Mouse (Mus musculus) heart, adult 18-20 months (tissue): ENCODE results near the gene Shroom1. TPM values are rescaled to one million over a fixed set of nuclear protein-coding genes. Genes with fewer than 3 reads are reported as not detected.
"Not testable (repeated sequence)": the region's sequence is repeated elsewhere in the genome, so short reads cannot be mapped to it uniquely, and the experiment has no call there.

ENCODE experiments used
- DNase-seq, 2 experiments: peaks; one replicate each; pipeline ENCODE4 v3.0.0; 2021 to 2022; ENCODE audit warnings: mixed read lengths in 1 of 2
- long read RNA-seq, 2 experiments: library from polyadenylated mRNA; stranded (forward); transcript quantifications; one replicate each; pipeline ENCODE4 v2.0.0; 2021
- total RNA-seq, 2 experiments: library from RNA; stranded (reverse); gene quantifications; 2 replicates each; pipeline ENCODE4 v1.2.3; 2021

The Shroom1 gene
- total RNA-seq: under 1 TPM; 0.30 to 0.57 TPM
- long read RNA-seq, experiment 1, partial matches to known transcripts: 0 of 2 reads
- long read RNA-seq, experiment 1, other reads (novel, unspliced or antisense): 0 of 2 reads
- long read RNA-seq, experiment 2: 0 reads

DNA sequence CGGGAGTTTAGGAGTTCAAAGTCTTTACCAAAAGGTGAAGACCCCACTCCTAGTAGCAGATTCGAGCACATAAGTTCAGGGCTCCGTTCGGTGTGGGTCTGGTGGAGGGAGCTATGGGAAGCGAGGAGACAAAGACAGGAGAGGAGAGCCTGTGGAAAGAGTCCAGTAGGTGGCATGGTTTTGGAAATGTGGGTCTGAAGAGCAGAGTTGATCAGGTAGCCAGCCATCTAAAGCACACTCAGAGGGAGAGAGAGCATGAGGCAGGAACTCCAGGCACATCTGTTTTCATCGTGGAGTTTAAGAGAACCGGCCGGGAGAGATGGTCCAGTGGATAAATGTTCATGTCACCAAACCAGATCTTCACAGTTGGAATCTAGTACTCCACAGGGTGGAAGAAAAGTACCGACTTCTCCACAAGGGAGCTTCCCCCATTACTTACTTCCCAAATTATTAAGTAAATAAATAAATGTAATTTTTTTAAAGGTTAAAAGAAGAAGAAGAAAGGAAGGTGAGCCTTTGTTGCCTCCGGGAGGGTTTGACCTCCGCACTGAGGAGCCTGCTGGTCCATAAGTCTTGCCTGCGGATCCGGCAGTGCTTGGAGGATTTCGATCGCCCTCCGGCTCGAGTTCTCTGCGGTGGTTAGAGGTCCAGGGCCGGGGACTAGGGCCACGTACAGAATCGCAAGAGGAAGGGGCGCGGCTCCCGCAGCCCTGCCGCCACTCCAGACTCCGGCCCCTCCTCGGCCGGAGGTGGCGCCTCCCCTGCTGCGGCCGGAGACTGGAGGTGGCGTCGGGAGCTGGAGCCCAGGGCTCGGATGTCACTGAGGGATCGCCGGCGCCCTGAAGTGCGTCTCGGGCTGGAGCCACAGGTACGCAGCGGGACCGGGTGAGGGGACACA is at the start of gene Shroom1, which contains the start of gene Gm10447:
Gene Shroom1, plus strand, starts transcription at position 732 of the 898 bp plus-strand sequence.
Gene Gm10447, minus strand, starts transcription at position 637 of the 898 bp plus-strand sequence.
- peak; percentile 66 to 75 for DNase-seq

DNA sequence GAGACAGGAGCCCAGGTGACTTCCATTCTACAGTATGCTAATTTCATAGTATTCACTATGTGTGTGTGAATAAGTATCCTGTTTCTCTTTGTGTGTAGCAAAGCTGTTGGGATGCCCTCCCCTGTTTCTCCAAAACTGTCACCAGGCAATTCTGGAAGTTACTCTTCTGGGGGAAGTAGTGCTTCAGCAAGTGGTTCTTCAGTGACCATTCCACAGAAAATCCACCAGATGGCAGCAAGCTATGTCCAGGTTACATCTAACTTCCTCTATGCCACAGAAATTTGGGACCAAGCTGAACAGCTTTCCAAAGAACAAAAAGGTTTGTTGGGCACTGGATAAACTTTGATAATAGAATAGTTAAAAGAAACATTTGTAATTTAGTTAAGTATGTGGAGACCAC is 45.3 kb upstream of the Shroom1 start:
- peak in 1 of 2 experiments; percentile 18 for DNase-seq

DNA sequence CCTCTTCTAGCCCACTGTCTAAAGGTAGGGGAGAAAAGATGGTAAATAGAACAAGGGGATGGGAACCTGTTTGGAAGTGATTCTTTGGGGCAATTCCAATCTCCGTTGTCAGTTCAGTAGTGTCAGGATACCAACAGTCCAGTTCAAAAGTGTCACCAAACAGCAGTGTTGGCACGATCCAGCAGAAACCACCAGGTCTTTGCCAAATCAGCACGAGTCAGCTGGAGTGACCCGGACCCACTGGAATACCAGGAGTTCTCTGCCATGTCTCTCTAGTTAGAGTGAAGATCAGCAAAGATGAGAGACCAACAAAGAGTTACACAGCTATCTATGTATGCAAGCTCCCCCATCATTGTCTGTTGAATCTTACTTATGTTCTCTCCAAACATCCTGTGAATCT is 43.1 kb upstream of the Shroom1 start:
- DNase-seq: no peak

DNA sequence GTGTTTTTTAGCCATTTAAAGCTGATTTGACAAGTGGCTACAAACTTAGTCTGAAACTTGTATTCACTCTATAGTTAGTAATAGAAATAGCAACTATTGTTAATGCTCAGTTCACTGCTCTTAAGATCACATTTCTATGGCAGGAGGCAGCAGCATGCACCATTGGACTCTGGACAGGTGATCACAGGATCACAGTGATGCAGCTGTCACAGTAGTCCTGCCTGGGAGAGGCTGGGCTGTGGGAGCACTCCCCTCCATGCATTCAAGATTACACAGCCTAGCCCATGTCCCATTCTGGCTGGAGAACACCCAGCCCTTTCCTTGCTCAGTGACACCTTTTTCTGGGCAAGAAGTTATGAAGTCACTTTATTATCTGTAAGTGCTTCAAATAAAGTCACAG is 39.0 kb upstream of the Shroom1 start:
- no peak for DNase-seq

DNA sequence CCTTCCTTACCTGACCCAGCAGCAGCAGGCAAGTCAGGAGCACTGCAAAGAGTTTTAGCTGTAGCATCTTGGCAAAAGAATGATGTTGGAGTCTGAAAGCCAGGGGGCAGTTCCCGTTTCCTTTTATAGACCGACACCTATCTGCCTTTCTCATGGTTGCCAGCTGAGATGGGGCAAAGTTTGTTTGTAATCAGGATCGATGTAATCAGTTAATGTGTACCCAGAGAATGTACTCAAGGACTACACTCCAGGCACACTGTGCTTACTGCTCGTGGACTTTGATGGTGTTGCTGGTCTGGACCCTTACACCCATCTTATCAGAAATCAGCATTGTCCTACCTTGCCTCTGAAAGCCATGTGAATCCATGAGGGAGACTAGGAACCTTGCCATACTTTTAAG is 34.0 kb upstream of the Shroom1 start, which contains the start of gene Leap2:
Gene Leap2, minus strand, starts transcription at position 135 of the 400 bp plus-strand sequence.
- no peak for DNase-seq

DNA sequence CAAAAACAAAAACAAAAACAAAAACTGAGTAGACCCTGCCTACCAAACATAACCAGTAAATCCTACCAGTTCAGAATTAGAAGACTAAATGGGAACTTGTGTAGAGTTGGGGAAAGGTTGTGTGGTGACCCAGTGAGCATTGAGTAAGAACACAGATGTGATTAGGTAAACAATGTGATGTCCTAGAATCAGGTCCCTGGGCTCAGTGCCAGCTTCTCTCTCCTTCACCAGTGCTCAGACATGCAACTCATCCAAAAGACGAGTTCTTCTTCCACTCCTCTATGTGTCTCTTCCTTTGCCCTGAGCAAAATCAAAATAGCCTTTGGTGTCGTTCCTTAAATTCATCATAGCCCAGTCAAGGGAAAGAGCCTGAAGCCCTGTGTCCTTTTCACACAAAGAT is 32.2 kb upstream of the Shroom1 start:
- no peak for DNase-seq

DNA sequence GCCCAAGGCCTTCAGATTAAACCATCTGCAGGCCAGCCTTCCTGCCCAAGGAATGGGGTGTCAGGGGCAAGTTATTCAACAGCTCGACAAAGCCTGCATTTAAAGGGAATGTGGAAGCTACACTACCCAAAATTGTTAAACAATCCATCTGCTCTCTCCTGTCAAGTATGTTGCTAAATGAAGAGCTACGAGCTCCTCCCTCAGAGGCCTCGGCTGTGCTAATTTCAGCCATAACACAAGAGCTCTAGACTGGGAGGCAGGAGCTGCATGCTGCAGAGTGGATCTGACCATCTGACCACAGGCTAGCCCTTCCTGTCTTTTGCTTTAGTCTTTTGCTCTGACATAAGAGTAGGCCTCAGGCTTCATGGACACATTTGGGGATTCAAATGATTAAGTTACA is 31.8 kb upstream of the Shroom1 start:
- DNase-seq: no peak

DNA sequence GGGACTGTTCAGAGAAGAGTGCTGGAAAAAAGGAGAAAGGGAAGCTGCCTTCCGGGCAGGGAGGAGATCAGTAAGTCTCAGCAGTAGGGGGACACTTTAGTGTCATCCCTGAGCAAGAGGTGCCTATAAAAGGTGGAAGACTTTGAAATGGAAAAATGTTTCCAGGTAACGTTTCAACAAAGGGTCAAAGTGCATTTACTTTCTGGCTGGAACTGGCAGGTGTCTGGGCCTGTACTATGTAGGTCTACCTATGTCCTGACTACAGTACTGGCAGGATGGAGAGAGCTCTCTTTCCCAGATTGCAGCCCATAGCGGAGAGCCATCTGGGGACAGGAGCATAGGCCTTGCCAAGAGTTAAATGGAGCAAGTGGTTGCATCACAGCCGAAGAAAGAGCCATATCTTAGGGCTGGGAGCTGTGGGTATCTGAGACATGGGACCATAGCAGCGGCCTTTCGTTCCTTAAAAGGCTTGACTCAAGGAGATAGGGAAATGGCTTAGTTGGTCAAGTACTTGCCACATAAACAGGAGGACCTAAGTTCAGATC is 31.2 kb upstream of the Shroom1 start:
- peak in 1 of 2 experiments; percentile 22 for DNase-seq

DNA sequence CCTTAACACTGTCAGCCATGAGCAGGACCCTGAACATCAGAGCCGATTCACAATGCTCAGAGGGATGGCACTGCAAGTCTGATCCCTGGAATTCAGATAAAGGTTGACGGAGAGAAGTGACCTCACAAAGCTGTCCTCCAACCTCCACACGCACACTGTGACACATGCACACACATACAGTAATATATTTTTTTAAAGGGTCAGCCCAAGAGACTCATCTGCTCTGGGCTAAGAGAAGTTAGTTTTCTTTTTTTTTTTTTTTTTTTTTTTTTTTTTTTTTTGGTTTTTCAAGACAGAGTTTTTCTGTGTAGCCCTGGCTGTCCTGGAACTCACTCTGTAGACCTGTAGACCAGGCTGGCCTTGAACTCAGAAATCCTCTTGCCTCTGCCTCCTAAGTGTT is 30.1 kb upstream of the Shroom1 start:
- not testable (repeated sequence) for DNase-seq

DNA sequence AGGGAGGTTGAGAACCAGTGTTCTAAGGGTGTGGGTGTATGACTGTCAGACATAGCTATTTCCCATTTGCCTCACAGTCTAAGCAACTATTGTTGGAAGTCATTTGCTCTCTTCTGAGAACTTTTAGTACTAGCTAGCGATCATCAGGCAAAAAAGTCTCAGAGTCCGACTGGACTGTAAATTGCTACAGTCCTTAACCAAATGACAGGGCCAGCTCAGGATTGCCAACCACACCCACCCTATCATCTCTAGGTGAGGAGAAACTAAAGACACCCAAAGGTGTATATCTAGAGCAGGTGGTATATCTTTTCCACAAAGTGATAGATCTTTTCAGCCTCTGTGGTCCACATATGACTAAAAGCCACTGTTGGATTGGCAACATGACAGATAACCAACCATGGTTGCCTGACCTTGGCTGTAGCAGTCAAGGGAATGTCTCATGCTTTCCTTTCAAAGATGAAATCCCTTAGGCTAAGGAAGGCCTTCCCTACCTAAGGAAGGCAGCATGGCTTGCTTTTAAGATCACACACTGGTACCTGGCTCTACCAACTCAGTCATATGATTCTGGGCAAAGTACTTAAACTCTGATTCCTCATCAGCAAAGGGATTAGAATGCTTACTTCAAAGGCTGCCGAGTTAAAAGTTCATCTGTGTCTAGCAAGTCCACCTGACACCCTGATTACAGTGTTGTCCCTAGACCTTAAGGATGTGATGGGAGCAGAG is 28.9 kb upstream of the Shroom1 start:
- DNase-seq: no peak

DNA sequence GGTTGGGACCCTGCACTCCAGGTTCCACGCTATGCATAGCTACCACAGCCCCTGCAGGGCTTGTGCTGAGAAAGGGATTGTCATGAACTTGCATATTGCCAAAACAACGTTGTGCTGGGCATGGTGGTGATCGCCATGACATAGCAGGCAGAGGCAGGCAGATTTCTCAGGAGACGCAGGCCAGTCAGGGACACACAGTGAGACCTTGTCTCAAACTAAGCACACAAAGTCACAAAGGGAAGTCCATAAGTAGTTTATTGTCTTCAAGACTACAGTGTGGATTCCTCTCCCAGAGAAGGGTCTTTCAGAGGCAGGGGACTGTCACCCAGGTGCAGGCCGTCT is 28.3 kb upstream of the Shroom1 start:
- no peak for DNase-seq

DNA sequence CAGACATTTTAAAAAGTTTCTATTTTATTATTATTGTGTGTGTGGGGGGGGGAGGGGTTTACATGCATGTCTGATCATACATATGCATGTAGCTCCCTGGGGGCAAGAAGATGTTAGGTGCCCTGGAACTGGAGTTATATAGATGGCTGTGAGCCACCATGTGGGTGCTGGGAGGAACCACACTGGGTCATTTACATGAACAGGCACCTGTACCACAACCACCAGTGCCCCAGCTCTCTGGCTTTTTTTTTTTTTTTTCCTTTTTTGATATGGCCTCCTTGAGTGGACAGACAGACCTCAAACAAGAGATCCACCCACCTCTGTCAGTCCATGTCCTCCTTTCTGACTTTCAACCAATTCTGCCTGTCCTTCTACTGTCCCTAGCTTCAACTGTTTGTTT is 27.8 kb upstream of the Shroom1 start:
- DNase-seq: no peak

DNA sequence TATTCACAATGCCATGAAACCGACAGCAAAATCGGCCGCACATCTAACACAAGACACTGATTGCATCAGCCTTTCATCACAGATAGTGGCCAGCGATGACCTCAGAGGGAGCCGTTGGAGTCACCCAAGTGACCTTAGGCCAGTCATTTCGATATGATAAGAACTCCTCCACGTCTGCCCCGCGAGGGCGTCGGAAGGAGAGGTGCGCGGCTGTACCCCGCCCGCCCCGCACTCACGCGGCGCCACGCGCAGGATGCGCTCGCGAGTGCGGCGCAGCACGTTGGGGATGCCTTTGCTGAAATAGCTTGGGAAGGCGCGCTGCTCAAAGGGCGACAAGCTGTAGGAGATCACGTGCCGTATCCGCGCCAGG is 26.7 kb upstream of the Shroom1 start:
- no peak for DNase-seq

DNA sequence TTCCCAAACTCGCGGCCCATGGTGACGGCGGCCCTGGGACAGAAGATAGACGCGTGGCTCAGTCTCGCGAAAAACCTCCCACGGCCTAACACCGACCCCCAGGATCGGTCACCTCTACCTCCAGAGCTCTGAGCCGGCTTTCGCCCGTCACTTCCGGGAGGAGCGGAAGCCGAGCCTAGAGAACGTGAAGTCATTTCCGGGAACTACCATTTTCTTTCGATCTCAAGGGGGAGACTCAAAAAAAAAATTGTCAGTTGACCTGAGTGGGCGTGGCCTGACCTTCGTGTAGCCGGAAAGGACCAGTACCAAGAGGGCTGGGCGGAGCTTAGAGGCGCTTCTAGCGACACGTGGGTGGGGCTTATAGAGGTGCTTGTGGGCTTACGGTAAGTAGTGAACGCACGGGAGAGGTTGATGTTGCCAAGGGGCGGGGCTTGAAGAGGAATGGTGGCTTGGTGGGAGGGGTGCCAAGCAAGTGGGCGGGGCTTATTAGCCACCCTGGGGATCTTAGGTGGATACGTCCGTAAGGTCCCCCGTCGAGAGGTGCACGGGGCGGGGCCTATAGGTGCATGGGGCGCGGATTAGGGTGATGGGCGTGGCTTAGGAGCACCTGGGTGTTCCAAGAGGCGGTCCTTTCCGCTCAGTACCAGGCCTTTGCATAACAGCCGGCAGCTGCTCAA is 26.2 kb upstream of the Shroom1 start, which contains the start of the genes Uqcrq and Gdf9:
Gene Uqcrq, minus strand, starts transcription at position 162 of the 677 bp plus-strand sequence.
Gene Gdf9, plus strand, starts transcription at position 354 of the 677 bp plus-strand sequence.
- peak; percentile 98 to 99 for DNase-seq

DNA sequence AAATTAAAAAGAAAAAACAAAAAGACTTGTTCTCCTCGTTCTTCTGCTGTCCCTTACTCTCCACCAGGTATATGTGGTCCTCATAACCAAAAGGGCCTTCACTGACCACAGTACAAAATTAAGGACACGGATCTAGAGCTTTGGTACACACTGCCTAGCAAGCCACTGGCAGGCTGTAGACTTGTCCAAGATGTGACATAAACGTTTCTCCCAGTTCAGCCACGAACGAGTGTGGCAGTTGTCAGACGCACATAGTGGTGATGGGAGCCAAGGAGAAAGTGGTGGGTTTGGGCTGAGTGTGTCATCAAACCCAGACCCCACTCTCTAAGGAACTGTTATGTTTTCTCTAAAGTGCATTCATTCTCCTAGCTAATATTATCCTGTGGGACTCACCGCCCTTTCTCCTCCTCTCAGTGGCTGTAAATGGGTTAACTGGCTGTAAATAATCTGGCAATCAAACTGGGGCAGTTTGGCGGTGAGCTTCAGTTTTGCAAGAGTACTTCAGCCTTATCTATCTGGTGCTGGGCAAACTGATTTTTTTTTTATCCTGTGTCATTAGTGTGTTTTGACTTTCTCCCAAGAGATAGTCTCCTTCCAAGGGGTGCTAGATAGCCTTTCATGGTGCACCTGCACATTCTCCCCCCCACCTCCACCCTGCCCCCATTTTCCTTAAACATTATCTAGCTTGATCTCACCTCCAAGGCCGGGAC is 25.5 kb upstream of the Shroom1 start:
- peak in 1 of 2 experiments; percentile 36 for DNase-seq

DNA sequence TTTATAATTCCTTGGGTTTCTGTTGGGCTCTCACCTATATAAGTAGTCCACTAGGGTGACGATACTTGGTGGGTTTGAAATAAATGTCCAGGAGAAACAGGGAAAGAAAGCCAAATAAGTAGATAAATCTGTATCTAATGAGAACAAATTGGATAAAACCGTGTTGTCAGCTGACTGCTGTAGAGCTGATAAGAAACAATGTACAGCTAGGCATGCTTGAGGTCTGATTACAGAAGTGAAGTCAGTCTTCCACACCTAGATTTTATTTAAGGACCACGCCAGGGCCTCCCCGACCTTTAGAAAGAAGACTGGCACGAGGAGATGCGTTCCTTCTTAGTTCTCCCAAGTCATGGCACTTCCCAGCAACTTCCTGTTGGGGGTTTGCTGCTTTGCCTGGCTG is 23.9 kb upstream of the Shroom1 start:
- DNase-seq: no peak

DNA sequence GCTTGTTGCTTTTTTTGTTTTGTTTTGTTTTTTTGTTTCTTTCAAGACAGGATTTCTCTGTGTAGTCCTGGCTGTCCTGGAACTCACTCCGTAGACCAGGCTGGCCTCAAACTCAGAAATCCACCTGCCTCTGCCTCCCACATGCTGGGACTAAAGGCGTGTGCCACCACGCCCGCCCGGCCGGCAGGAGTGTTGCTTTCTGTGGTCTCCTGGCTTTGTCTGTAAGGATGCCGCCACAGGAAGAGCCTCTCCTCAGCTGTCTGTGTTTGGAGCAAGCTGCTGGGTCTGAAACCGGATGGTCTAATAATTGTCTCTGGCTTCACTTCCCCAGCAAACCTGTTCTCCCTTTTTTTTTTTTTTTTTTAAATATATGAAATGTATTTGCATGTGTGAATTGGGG is 21.5 kb upstream of the Shroom1 start:
- DNase-seq: no peak

DNA sequence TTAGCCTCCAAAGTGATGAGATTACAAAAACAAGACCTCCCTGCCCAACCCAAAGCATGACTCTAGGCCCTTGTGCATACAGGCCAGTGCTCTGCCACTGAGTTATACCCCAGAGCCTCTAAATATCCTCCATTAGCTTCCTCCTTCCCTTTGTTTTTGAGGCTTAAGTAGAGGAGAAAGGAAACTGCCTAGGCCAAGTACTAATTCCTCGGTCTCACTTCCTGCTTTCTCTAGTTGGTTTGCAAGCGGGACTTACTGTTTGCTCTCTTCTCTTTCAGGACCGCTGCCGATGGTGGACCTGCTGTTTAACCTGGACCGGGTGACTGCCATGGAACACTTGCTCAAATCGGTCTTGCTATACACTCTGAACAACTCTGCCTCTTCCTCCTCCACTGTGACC is 20.7 kb upstream of the Shroom1 start:
- DNase-seq: no peak

DNA sequence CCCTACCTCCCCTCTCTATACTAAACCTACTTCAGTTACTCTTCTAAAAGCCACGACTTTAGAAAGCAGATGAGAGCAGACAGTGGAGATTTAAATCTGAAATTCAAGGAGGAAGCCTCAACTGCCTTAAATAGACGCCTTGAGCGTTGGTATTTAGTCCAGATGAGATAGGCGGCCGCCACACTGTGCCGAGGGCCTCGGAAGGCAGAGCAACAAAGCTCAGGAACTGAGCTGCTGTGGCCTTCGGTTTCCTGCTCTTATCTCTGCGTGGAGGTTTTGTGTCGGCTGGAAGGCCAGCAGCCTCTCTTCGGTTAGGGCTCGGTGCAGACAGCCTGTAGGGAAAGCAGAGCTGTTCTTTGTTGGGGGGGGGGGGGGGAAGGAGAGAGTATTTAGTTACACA is 15.1 kb upstream of the Shroom1 start:
- no peak for DNase-seq

DNA sequence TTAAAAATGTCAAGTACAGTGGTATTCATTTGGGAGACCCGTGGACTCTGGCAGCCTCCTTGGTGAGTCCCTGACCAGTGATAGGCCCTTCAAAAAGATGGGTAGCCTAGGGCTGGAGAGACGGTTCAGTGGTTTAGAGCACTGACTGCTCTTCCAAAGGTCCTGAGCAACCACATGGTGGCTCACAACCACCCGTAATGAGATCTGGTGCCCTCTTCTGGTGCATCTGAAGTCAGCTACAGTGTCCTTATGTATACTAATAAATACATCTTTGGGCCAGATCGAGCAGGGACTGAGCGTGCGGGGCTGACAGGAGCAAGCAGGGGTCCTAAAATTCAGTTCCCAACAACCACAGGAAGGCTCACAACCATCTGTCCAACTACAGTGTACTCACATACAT is 13.1 kb upstream of the Shroom1 start:
- peak in 1 of 2 experiments; percentile 51 for DNase-seq

DNA sequence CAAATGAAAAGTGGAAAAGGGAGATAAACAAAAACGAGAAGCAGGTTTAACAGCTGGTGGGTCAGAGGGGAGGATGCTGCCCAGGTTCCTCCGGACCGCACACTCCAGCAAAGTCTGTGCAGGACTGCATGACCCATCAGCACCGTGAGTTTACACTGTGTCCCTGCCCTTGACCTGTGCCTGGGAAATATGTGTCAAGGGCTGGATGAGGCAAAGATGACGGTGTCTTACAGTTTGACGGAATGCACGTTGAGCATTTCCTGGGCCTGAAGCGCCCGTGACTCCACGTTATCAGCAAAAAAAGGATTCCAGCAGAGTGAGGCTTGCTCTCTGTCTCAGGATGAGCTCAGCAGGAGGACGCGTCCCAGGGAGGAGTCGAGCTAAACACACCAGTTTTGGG is 11.4 kb upstream of the Shroom1 start:
- no peak for DNase-seq
